Mouse (Mus musculus) forelimb bud, embryonic 11.5 days (tissue): ENCODE data around the gene Irf3.

Source experiments
- DNase-seq: peaks from one replicate; pipeline ENCODE4 v3.0.0-alpha.2; 2012; ENCODE audit warnings: low read depth, low spot score

Gene Irf3

GRCm38 (mm10) chr7:44997231-44997939, at the start of gene Irf3:
TSS of gene Irf3 (plus strand) at chr7:44997648.
- peak; percentile 96 for DNase-seq

GRCm38 (mm10) chr7:44949922-44950321, 47.5 kb upstream of the Irf3 start:
- DNase-seq = no peak

- peak; percentile 51 for DNase-seq
These were observed 45.5 kb upstream of the Irf3 start for GRCm38 (mm10) chr7:44951960-44952359.

- peak; percentile 92 for DNase-seq
These were observed 44.7 kb upstream of the Irf3 start for GRCm38 (mm10) chr7:44952611-44953306.

- DNase-seq = no peak
These were observed 43.9 kb upstream of the Irf3 start for GRCm38 (mm10) chr7:44953561-44953960.

GRCm38 (mm10) chr7:44954091-44954885, 43.2 kb upstream of the Irf3 start:
- DNase-seq = no peak

GRCm38 (mm10) chr7:44955628-44956027, 41.8 kb upstream of the Irf3 start:
- no peak for DNase-seq

GRCm38 (mm10) chr7:44956266-44956665, 41.2 kb upstream of the Irf3 start:
- DNase-seq = no peak

GRCm38 (mm10) chr7:44957183-44957835, 40.1 kb upstream of the Irf3 start:
- DNase-seq = no peak

GRCm38 (mm10) chr7:44958208-44958607, 39.2 kb upstream of the Irf3 start:
- DNase-seq = peak; percentile 46

- no peak for DNase-seq
These were observed 38.2 kb upstream of the Irf3 start for GRCm38 (mm10) chr7:44959281-44959680.

GRCm38 (mm10) chr7:44959874-44960511, 37.5 kb upstream of the Irf3 start:
- no peak for DNase-seq

GRCm38 (mm10) chr7:44960512-44960910, 36.9 kb upstream of the Irf3 start:
- DNase-seq = no peak

GRCm38 (mm10) chr7:44962337-44962736, 35.1 kb upstream of the Irf3 start:
- DNase-seq = no peak

GRCm38 (mm10) chr7:44962831-44963230, 34.6 kb upstream of the Irf3 start:
- no peak for DNase-seq

- no peak for DNase-seq
These were observed 32.5 kb upstream of the Irf3 start for GRCm38 (mm10) chr7:44964990-44965389.

- DNase-seq = no peak
These were observed 31.5 kb upstream of the Irf3 start for GRCm38 (mm10) chr7:44965975-44966374.

GRCm38 (mm10) chr7:44966638-44967037, 30.8 kb upstream of the Irf3 start:
- DNase-seq = no peak

GRCm38 (mm10) chr7:44970231-44970691, 27.2 kb upstream of the Irf3 start:
- peak; percentile 91 for DNase-seq

GRCm38 (mm10) chr7:44971142-44971541, 26.3 kb upstream of the Irf3 start:
- no peak for DNase-seq

GRCm38 (mm10) chr7:44973415-44974130, 23.9 kb upstream of the Irf3 start:
- no peak for DNase-seq
